Mouse (Mus musculus): ENCODE results near the gene Bax. TPM values are rescaled to one million over a fixed set of nuclear protein-coding genes. Genes with fewer than 3 reads are reported as not detected.
A peak's percentile ranks its signal among the peaks of the same experiment; 100 is the strongest.

Gene Bax
- total and polyA plus RNA-seq, 3 experiments: 195 to 273 (median 233) TPM

DNA sequence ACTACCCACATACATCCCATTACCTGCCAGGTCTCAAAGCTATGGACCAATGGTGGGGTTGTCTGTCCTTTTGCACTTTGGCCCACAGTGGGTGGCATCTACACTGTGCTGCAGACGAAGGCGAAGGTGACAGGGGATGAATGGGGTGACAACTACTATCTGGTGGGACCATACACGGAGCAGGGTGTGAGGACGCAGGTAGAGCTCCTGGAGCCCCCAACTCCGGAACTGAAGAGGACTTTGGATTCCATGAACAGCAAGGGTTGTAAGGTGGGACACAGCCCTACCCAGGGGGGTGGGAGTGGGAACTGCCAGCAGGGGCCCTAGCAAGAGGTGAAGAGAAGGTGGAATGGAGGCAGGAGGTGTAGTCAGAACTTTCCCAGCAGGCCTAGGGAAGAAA lies 30.3 kb downstream of the Bax start:
- TF ChIP-seq TBP (conservative IDR thresholded peaks at IDR 0.05; ENCODE audit: low read depth, low read length) (no peak), JUND (conservative IDR thresholded peaks at IDR 0.05; ENCODE audit: low read depth, low read length) (no peak), EP300 (IDR thresholded peaks at IDR 0.05; ENCODE audit: low read length) (no peak), NRF1 (IDR thresholded peaks at IDR 0.05; ENCODE audit: low read depth, low read length) (no peak), E2F4 (IDR thresholded peaks at IDR 0.05; ENCODE audit: insufficient replicate concordance, low read depth, low read length) (no peak), RAD21 (IDR thresholded peaks at IDR 0.05; ENCODE audit: low read depth, low read length) (no peak), NELFE (IDR thresholded peaks at IDR 0.05; ENCODE audit: low read depth, low read length) (no peak)
- no peak overlapping the region for H3K4me3 ChIP-seq (replicated peaks in 1 of 3; ENCODE audit: low read depth in 2 of 3, low read length in 2 of 3, poor library complexity in 1 of 3)
- no peak overlapping the region for H3K27ac ChIP-seq (ENCODE audit: insufficient read depth, low read depth)
- DNase-seq (ENCODE audit: extremely low read depth): no peak
- H3K36me3 ChIP-seq (replicated peaks in 1 of 2; ENCODE audit: control insufficient read depth in 1 of 2, insufficient read depth in 1 of 2, low read length in 1 of 2): peaks cover 17 to 52% of the 10 kb centered on the region in 2 experiments
- peaks cover 3 to 50% of the 10 kb centered on the region in 2 experiments; a peak in 3 of 4 replicates for H3K4me1 ChIP-seq (ENCODE audit: control insufficient read depth in 1 of 2, insufficient read depth in 2 of 2)
- in situ Hi-C loops (cut with MboI; ENCODE audit: low pct_ligation_motif_present, low pct_unique_long_range_greater_than_20kb, low sequenced_read_pairs): no loop called here
- no peaks in the 10 kb centered on the region for H3K9me3 ChIP-seq (replicated peaks; ENCODE audit: low read length)
- H3K9ac ChIP-seq (ENCODE audit: insufficient read depth, low read depth): no peak overlapping the region
- dilution Hi-C loops (cut with MboI; ENCODE audit: extremely low pct_ligation_motif_present, extremely low pct_unique_long_range_greater_than_20kb, low sequenced_read_pairs): no loop called here
- no peak overlapping the region for H3K4me2 ChIP-seq (ENCODE audit: insufficient read depth, low read depth, poor library complexity, severe bottlenecking)
- H3K27me3 ChIP-seq (replicated peaks): no peaks in the 10 kb centered on the region
- H3K79me2 ChIP-seq (replicated peaks; ENCODE audit: control insufficient read depth, extremely low read depth, insufficient read depth, poor library complexity, severe bottlenecking): peaks cover 26% of the 10 kb centered on the region

DNA sequence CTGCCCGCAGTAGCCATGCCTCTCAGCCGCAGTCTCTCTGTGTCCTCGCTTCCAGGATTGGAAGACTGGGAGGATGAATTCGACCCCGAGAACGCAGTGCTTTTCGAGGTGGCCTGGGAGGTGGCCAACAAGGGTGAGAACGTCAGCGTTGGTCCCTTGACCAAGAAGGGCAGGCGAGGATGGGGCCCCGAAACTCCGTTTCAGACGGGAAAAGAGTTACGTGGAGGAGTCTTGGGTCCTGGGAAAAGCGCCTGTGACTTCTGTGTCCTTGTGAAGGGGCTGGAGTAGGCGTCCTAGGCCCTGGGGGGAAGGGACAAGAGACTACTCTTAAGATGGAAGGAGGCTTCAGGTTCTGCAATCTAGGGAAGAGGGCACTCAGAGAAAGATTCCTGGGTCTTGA lies 31.7 kb downstream of the Bax start:
- in situ Hi-C loops (cut with MboI; ENCODE audit: low pct_ligation_motif_present, low pct_unique_long_range_greater_than_20kb, low sequenced_read_pairs) (no loop called here), dilution Hi-C loops (cut with MboI; ENCODE audit: extremely low pct_ligation_motif_present, extremely low pct_unique_long_range_greater_than_20kb, low sequenced_read_pairs) (no loop called here)
- no peak for DNase-seq (ENCODE audit: extremely low read depth)
- Histone ChIP-seq H3K4me3 (replicated peaks in 1 of 3; ENCODE audit: low read depth in 2 of 3, low read length in 2 of 3, poor library complexity in 1 of 3) (peak overlapping the region; percentile 62 to 76 (median 72)), H3K4me1 (ENCODE audit: control insufficient read depth in 1 of 2, insufficient read depth in 2 of 2) (peaks cover 10 to 62% of the 10 kb centered on the region in 2 experiments; a peak in 3 of 4 replicates), H3K79me2 (replicated peaks; ENCODE audit: control insufficient read depth, extremely low read depth, insufficient read depth, poor library complexity, severe bottlenecking) (peaks cover 32% of the 10 kb centered on the region), H3K9me3 (replicated peaks; ENCODE audit: low read length) (no peaks in the 10 kb centered on the region), H3K4me2 (ENCODE audit: insufficient read depth, low read depth, poor library complexity, severe bottlenecking) (peak overlapping the region; percentile 23), H3K36me3 (replicated peaks in 1 of 2; ENCODE audit: control insufficient read depth in 1 of 2, insufficient read depth in 1 of 2, low read length in 1 of 2) (peaks cover 28 to 55% of the 10 kb centered on the region in 2 experiments), H3K27ac (ENCODE audit: insufficient read depth, low read depth) (no peak overlapping the region; the same call in 1 of the 2 replicates), H3K9ac (ENCODE audit: insufficient read depth, low read depth) (peak overlapping the region; percentile 69), H3K27me3 (replicated peaks) (no peaks in the 10 kb centered on the region)
- no peak for TF ChIP-seq ZC3H11A (IDR thresholded peaks at IDR 0.05; ENCODE audit: low read depth, low read length)
- no peak for TF ChIP-seq POLR2A (IDR thresholded peaks at IDR 0.05; ENCODE audit: low read depth, low read length)
- TF ChIP-seq CHD2 (IDR thresholded peaks at IDR 0.05; ENCODE audit: low read length): no peak
- no peak for TF ChIP-seq TBP (conservative IDR thresholded peaks at IDR 0.05; ENCODE audit: low read depth, low read length)
- TF ChIP-seq MXI1 (IDR thresholded peaks at IDR 0.05; ENCODE audit: low read depth, low read length): no peak
- no peak for TF ChIP-seq KAT2A (IDR thresholded peaks at IDR 0.05; ENCODE audit: insufficient replicate concordance, low read length)
- no peak for TF ChIP-seq ZMIZ1 (IDR thresholded peaks at IDR 0.05; ENCODE audit: low read depth, low read length)
- no peak for TF ChIP-seq POLR2AphosphoS2 (IDR thresholded peaks at IDR 0.05; ENCODE audit: low read depth, low read length)
- no peak for TF ChIP-seq GABPA (IDR thresholded peaks at IDR 0.05; ENCODE audit: insufficient replicate concordance, low read depth, low read length)
- no peak for TF ChIP-seq MAX (IDR thresholded peaks at IDR 0.05; ENCODE audit: low read length)
- TF ChIP-seq USF1 (IDR thresholded peaks at IDR 0.05; ENCODE audit: low read depth, low read length): no peak
- no peak for TF ChIP-seq HCFC1 (IDR thresholded peaks at IDR 0.05; ENCODE audit: low read depth, low read length)
- TF ChIP-seq PAX5 (IDR thresholded peaks at IDR 0.05; ENCODE audit: low read length): no peak
- no peak for TF ChIP-seq MEF2A (IDR thresholded peaks at IDR 0.05; ENCODE audit: borderline replicate concordance, low read depth, low read length)
- TF ChIP-seq ETS1 (conservative IDR thresholded peaks at IDR 0.05; ENCODE audit: low read depth, low read length): no peak
- no peak for TF ChIP-seq MAFK (IDR thresholded peaks at IDR 0.05; ENCODE audit: insufficient replicate concordance, low read length)
- no peak for TF ChIP-seq BHLHE40 (IDR thresholded peaks at IDR 0.05; ENCODE audit: low read depth, low read length)
- no peak for TF ChIP-seq CTCF (conservative IDR thresholded peaks at IDR 0.05 in 1 of 2, IDR thresholded peaks at IDR 0.05 in 1 of 2; ENCODE audit: low read depth in 2 of 2, low read length in 2 of 2)
